Mouse (Mus musculus): ENCODE data around the gene Olfr935.

DNA sequence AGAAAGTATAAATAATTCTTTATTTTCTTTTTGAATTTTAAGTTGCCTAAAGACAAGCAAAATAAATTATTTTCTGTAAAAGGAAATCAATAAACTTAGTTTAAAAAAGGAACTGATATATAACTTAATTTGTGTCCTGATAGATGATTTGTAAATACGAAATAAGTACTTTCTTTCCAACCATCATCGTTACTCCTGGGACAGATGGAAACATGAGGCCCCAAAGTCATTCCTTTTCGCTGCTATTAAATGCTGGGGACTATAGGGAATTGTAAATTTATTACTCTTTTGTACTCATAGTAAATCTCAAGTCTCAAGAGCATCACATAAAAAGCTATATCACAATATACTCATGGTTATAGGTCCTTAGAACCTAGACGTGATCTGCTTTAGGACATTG, 27.5 kb downstream of the Olfr935 start, which contains the start of gene Olfr933:
- TF ChIP-seq CTCF (conservative IDR thresholded peaks at IDR 0.05; ENCODE audit: low read length) (no peak), NANOG (IDR thresholded peaks at IDR 0.05; ENCODE audit: borderline replicate concordance, low read length) (no peak), POU5F1 (IDR thresholded peaks at IDR 0.05; ENCODE audit: borderline replicate concordance, low read length) (no peak)
